Mouse (Mus musculus) retina, embryonic 14.5 days (tissue): ENCODE data around the gene Vmn1r212.
"Not testable (repeated sequence)": the region's sequence is repeated elsewhere in the genome, so short reads cannot be mapped to it uniquely, and the experiment has no call there.

Experiments
- DNase-seq: peaks from one replicate; pipeline ENCODE4 v3.0.0-alpha.2; 2015; ENCODE audit warnings: low spot score

Gene Vmn1r212

DNA sequence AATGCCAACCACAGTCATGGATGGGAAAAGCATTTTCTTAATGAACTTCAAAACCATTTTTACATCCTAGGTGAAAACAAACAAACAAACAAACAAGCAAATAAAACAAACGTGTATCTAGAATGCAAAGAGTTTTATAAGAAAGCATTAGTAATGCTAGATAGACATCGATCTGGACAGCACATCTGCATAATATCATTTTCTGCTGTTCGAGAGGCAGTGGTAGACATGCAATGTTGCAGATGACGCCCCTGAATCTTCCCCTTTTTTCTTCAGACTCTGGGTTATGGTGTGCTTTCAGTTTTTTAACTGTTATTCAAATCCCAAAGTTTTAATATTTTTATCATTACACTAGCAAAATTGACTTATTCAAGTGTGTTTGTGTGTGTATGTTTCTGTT lies at the start of gene Vmn1r212:
Gene Vmn1r212 (minus strand): TSS at position 101 of the 400 bp plus-strand sequence.
- no peak for DNase-seq

GRCm38 (mm10) chr13:22879257-22879656 lies 4.7 kb downstream of the Vmn1r212 start:
- no peak for DNase-seq

DNA sequence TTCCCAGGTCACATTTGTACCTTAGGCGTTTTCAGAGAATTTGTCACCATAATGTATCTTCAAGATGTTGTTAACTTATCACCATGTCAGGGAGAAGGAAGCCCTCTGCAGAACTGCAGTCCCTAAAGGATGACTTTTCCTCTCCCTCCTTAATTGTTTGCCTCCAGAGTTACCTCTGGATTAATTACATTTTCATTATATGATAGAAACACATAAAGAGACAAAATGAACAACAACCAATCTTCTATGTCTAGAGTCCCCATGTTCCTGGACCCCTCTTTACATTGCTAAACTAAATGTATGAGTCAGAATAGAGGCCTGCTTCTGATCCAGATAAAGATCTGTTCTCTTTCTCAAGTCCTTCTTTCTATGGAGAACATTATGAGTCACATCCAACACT lies 26.5 kb downstream of the Vmn1r212 start, which contains the start of gene Vmn1r211:
Gene Vmn1r211 (minus strand): TSS at position 101 of the 400 bp plus-strand sequence.
- DNase-seq = no peak

DNA sequence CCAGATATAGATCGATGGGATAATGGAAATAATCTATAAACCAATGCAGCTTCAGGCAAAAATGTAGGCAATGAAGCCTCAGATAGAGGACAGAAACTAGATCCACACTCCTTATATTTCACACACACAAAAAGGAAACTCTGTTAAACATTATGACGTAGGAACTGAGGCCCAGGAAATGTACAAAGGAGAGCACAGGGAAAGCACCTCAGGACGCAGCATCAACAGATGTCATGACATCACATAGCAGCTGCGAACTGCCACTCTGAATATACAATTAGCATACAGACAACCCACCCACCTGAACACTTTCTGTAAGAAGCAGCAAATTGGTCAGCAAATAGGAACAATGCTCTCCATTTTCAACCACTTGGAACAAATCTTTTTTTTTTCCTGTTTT lies 29.2 kb downstream of the Vmn1r212 start:
- DNase-seq = no peak

DNA sequence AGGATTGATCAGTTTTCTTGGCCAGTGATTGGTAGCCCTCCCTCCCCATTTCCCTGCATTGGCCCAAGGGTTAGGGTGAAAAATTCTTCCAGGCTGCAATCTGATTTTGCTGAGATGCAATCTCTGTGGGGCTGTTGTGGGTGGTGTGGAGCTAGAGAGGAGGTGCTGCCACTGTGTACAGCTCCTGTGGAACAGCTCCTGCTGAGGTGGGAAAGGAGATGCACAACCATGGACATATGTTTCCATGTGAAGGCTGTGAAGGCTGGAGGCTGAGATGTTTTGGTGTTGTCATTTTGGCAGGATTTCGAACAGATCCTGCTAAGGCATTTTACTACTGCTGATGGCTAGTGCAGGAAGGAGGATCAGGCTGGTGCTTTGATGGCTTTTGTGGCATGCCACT lies 37.2 kb downstream of the Vmn1r212 start:
- no peak for DNase-seq

- DNase-seq = not testable (repeated sequence)
These were observed 39.7 kb downstream of the Vmn1r212 start for GRCm38 (mm10) chr13:22844304-22844703.
